Mouse (Mus musculus): Measurements from ENCODE around the gene Atp5j. TPM values are rescaled to one million over a fixed set of nuclear protein-coding genes. Genes with fewer than 3 reads are reported as not detected.

Atp5j gene
- polyA plus RNA-seq, 1 experiment from 2014 or later, result 941 TPM

DNA sequence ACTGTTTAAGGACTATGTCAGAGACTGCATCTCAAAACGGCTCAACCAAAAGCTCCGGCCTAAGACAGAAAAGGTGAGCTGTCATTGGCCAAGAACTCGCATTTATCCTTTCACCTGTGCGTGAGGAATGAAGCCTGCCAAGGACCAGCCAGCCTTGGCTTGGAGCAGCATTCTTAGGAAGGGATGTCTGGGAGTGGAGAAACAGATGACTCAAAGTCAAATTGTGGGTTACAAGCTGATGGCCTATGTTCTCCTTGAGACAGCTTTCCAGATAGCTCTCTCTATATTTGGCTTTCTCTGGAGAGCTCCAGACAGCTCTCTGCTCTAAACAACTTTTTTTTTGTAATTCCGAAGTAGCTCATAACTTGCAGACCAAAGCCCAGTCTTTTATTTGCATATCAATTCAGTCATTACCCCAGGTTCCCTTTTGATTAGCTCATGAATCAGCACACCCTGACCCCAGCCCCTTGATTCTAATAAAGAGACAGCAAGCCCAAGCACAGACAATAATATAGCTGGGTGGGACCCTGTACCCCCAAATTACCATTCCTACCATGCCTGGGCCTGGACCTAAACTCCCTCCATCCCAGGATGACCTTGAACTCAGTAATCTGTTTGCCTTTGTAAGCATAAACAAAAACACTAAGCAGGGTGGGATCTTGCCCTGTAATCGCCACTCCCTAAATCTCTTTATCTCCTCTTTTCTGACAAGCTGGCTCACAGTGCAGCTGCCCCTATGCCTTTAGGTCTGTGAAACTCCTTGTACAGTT is 56.4 kb downstream of the Atp5j start:
- H3K27ac ChIP-seq (replicated peaks; ENCODE audit: low read depth, low read length), result no peak overlapping the region
- no peak overlapping the region for H3K4me2 ChIP-seq (ENCODE audit: low read depth, severe bottlenecking)
- 86% methylated on average over 6 of the region's 6 CpGs for WGBS
- no peaks in the 10 kb centered on the region for H3K4me1 ChIP-seq (ENCODE audit: control insufficient read depth, insufficient read depth, low read length)
- H3K9me3 ChIP-seq (ENCODE audit: control insufficient read depth, low read length), result no peaks in the 10 kb centered on the region
- H3K27me3 ChIP-seq (ENCODE audit: control insufficient read depth, insufficient read depth, low read length), result peaks cover 11% of the 10 kb centered on the region; the same call in 1 of the 2 replicates
- no peak overlapping the region for H3K9ac ChIP-seq (ENCODE audit: low read length)
- ATAC-seq (ENCODE audit: insufficient number of reproducible peaks, low FRiP score, low TSS enrichment, low read depth) (no peak), DNase-seq (ENCODE audit: low spot score) (no peak)
- no peak overlapping the region for H3K4me3 ChIP-seq (ENCODE audit: low read depth, low read length)
- H3K36me3 ChIP-seq (ENCODE audit: control insufficient read depth, insufficient read depth, low read length), result no peaks in the 10 kb centered on the region

GRCm38 (mm10) chr16:84778431-84778830 is 57.0 kb downstream of the Atp5j start:
- ATAC-seq (ENCODE audit: insufficient number of reproducible peaks, low FRiP score, low TSS enrichment, low read depth), result no peak
- WGBS, result 74% methylated on average over 6 of the region's 6 CpGs
- no peak for DNase-seq (ENCODE audit: low spot score)

More at GRCm38 (mm10) chr16:84778431-84778830, 57.0 kb downstream of the Atp5j start:
- Histone ChIP-seq H3K4me3 (ENCODE audit: low read depth, low read length) (no peak overlapping the region), H3K27me3 (ENCODE audit: control insufficient read depth, insufficient read depth, low read length) (peaks cover 11% of the 10 kb centered on the region; the same call in 1 of the 2 replicates), H3K4me1 (ENCODE audit: control insufficient read depth, insufficient read depth, low read length) (no peaks in the 10 kb centered on the region), H3K9me3 (ENCODE audit: control insufficient read depth, low read length) (no peaks in the 10 kb centered on the region), H3K9ac (ENCODE audit: low read length) (no peak overlapping the region), H3K27ac (replicated peaks; ENCODE audit: low read depth, low read length) (no peak overlapping the region), H3K4me2 (ENCODE audit: low read depth, severe bottlenecking) (no peak overlapping the region), H3K36me3 (ENCODE audit: control insufficient read depth, insufficient read depth, low read length) (no peaks in the 10 kb centered on the region)

Other genes starting within 250 kb of the Atp5j start
- 52.6 and 53.0 TPM in 2 replicates for gene Mrpl39, start 99.9 kb downstream of the Atp5j start, polyA plus RNA-seq (2014; fragmentation: Nextera tagmentation; extraction: Ambion mirVana)
- gene Jam2, start 61.5 kb downstream of the Atp5j start, polyA plus RNA-seq (2014; fragmentation: Nextera tagmentation; extraction: Ambion mirVana), result 2.5 and 2.8 TPM in 2 replicates
- gene Gabpa, start 700 bp downstream of the Atp5j start, polyA plus RNA-seq (2014; fragmentation: Nextera tagmentation; extraction: Ambion mirVana), result 41.2 and 41.5 TPM in 2 replicates